Mouse (Mus musculus) embryonic fibroblast, embryonic 13.5 days (primary cell): ENCODE data around the gene Rarres1.

Experiments
- CTCF ChIP-seq: IDR thresholded peaks from 2 replicates; pipeline ENCODE4 v1.5.1; 2011; ENCODE audit warnings: mild to moderate bottlenecking, control low read depth, low read length, moderate library complexity, borderline replicate concordance; ENCODE audit not compliant: insufficient read depth
- POLR2A ChIP-seq: IDR thresholded peaks from 2 replicates; pipeline ENCODE4 v1.6.1; 2011; ENCODE audit warnings: low read depth, mild to moderate bottlenecking, control low read depth, low read length, moderate library complexity

DNA sequence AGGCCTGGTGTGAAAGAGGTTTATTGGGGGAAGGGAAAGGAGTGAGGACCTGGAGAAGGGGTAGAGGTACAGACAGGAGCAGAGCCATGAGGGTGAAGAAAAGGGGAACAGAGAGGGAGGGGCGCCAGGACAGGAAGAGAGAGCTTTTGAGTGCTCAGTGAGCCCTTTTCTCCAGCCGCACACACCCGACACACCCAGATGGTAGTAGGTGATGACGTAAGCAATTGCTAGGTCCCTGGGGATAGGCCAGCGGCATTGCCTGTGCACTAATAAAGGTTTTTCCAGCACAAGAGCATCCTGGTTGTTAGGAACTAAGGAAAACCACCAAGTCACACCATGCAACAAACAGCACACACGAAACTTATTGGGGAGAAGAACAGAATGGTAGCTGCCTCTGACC is 9.4 kb upstream of the Rarres1 start:
- TF ChIP-seq POLR2A (no peak), CTCF (no peak)
